Mouse (Mus musculus) kidney, embryonic 14.5 days (tissue): Measurements from ENCODE around the gene Fcrl1. TPM values are rescaled to one million over a fixed set of nuclear protein-coding genes. Genes with fewer than 3 reads are reported as not detected.
"Not testable (repeated sequence)": the region's sequence is repeated elsewhere in the genome, so short reads cannot be mapped to it uniquely, and the experiment has no call there.

Experiments
- ATAC-seq: fragments of 200-750 bp; cut with Nextera tagmentation; 2 replicates; pipeline ENCODE4 v1.8.0; 2017; ENCODE audit warnings: moderate number of reproducible peaks, mild to moderate bottlenecking, moderate TSS enrichment, moderate library complexity; ENCODE audit not compliant: low FRiP score, low TSS enrichment
- H3K27ac ChIP-seq: fragments of 300-500 bp; sonication (generic); 2 replicates; pipeline ENCODE4 v1.5.1; 2014; ENCODE audit warnings: low read depth, mild to moderate bottlenecking, low read length, moderate library complexity, mixed read lengths
- H3K27me3 ChIP-seq: fragments of 300-500 bp; sonication (generic); 2 replicates; pipeline ENCODE4 v1.6.1; 2014; ENCODE audit warnings: mild to moderate bottlenecking, low read length; ENCODE audit not compliant: control insufficient read depth, insufficient read depth
- H3K36me3 ChIP-seq: fragments of 300-500 bp; sonication (generic); 2 replicates; pipeline ENCODE4 v1.6.1; 2014; ENCODE audit warnings: low read length, mixed read lengths; ENCODE audit not compliant: control insufficient read depth, insufficient read depth
- H3K4me1 ChIP-seq: fragments of 300-500 bp; sonication (generic); 2 replicates; pipeline ENCODE4 v1.6.1; 2014; ENCODE audit warnings: low read length, mixed read lengths; ENCODE audit not compliant: control insufficient read depth, insufficient read depth
- H3K4me2 ChIP-seq: fragments of 300-500 bp; sonication (generic); replicated peaks from 2 replicates; pipeline ENCODE4 v1.6.1; 2014; ENCODE audit warnings: low read depth, mild to moderate bottlenecking, low read length
- H3K4me3 ChIP-seq: fragments of 300-500 bp; sonication (generic); 2 replicates; pipeline ENCODE4 v1.5.1; 2014; ENCODE audit warnings: mild to moderate bottlenecking, low read length
- H3K9ac ChIP-seq: fragments of 300-500 bp; sonication (generic); 2 replicates; pipeline ENCODE4 v1.6.1; 2014; ENCODE audit warnings: low read depth, mild to moderate bottlenecking, low read length, moderate library complexity
- H3K9me3 ChIP-seq: fragments of 300-500 bp; sonication (generic); 2 replicates; pipeline ENCODE4 v1.6.1; 2016; ENCODE audit warnings: low read length; ENCODE audit not compliant: control insufficient read depth
- WGBS: fragments of 180-500 bp; shearing (Covaris S2); extraction: QIAGEN DNeasy Blood & Tissue Kit; methylation state at CpG from one replicate; pipeline ENCODE4 v1.1.7; 2014; 5-methylcytosine and 5-hydroxymethylcytosine counted together
- polyA plus RNA-seq: library from polyadenylated mRNA; unstranded; fragments of >200 nt; fragmentation: Nextera tagmentation; extraction: Ambion mirVana; gene quantifications from 2 replicates; pipeline ENCODE4 v1.2.1, GENCODE M21; 2014

The Fcrl1 gene
- polyA plus RNA-seq, result 0.20 and 0.54 TPM in 2 replicates

DNA sequence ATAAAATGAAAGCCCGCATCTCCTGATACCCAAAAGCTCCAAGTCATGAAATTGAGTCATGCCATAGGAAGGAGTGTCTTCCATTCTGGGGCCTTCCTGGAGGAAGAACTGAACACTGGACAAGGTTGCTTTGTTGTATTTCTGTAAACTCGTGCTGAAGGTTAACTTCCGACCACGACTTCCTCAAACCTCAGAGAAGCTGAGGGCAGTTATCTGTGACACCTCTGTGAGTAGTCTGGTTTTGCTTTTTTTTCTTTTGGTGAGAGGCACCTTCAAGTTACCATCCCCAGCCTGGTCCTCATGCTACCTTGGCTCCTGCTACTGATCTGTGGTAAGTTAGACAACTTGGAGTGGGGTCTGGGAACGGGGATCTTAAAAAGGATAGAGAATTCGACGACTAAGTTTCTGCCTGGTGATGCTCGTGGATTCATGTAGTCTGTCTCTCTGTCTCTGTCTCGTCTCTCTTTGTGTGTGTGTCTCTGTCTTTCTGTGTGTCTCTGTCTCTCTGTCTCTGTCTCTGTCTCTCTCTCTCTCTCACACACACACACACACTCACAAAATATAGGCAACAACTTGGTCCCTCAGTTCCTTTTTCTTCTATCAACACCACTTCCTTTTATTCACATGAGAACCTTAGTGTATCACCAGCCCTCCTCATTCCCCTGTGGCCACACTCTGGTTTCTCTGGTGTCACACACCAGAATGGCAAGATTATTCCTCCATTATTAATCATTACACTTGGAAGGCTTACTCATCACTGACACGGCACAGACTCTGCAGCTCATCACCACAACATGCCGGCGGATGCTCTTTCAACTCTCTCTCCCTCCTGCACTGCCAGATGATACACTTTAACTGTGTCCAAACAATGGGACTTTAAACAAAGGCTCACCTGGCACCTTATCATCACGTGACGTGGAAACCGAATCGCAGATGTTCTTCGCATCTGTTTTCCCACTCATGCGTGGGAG, at the start of gene Fcrl1:
Gene Fcrl1, plus strand, starts transcription at position 193 of the 971 bp plus-strand sequence.
- no peak within 1 kb of the TSS for H3K27ac ChIP-seq
- H3K4me2 ChIP-seq, result no peak within 1 kb of the TSS
- no peak within 1 kb of the TSS for H3K4me3 ChIP-seq
- no peaks in the 10 kb centered on the region for H3K36me3 ChIP-seq
- ATAC-seq, result no peak
- no peaks in the 10 kb centered on the region for H3K27me3 ChIP-seq
- no peak within 1 kb of the TSS for H3K9ac ChIP-seq
- H3K4me1 ChIP-seq, result no peaks in the 10 kb centered on the region
- no peaks in the 10 kb centered on the region for H3K9me3 ChIP-seq
- WGBS, result 86% methylated on average over 18 of the region's 18 CpGs

DNA sequence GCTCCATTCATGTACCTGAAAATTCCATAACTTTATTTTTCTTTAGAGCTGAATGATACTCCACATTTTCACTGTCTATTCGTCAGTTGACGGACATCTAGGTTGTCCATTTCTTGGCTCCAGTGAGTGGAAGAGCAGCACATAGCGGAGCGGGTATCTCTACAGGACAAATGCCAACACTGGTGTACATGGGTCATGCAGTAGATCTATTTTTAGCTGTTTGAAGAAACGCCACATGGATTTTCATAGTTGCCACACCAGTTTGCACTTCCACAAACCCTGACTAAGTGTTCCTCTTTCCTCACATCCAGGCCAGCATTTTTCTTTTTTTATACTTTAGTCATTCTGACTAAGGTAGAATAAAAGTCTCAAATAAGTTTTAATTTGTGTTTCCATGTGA, 38.3 kb upstream of the Fcrl1 start:
- Histone ChIP-seq H3K27ac (no peak overlapping the region), H3K4me2 (no peak overlapping the region), H3K9me3 (no peaks in the 10 kb centered on the region), H3K4me1 (no peaks in the 10 kb centered on the region), H3K4me3 (no peak overlapping the region), H3K36me3 (no peaks in the 10 kb centered on the region), H3K27me3 (no peaks in the 10 kb centered on the region), H3K9ac (no peak overlapping the region)
- ATAC-seq, result no peak
- WGBS, result 91% methylated on average over 5 of the region's 5 CpGs

DNA sequence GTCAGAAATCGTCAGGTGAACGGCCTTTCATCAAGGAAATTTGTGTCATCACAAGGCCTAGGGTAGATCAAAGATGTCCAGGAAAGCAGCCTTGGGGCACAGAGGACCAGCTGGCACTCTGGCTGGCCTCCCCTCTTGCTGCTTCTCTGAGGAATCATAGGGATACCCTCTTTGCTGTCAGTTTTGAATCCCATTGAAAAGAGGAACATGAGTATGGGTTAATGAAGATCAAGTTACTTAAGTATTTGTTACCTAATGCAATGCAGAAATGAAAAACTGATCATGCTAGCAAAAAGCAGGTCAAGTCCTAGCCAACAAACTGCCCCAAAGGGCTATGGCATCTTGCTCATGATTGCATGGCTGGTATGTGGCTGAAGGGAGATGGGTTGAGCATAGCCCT, 25.2 kb upstream of the Fcrl1 start:
- H3K36me3 ChIP-seq, H3K4me1 ChIP-seq, H3K9me3 ChIP-seq, ATAC-seq, H3K27me3 ChIP-seq, H3K9ac ChIP-seq, H3K4me2 ChIP-seq, H3K27ac ChIP-seq, H3K4me3 ChIP-seq: not testable (repeated sequence)
- 77% methylated on average over 2 of the region's 2 CpGs for WGBS

DNA sequence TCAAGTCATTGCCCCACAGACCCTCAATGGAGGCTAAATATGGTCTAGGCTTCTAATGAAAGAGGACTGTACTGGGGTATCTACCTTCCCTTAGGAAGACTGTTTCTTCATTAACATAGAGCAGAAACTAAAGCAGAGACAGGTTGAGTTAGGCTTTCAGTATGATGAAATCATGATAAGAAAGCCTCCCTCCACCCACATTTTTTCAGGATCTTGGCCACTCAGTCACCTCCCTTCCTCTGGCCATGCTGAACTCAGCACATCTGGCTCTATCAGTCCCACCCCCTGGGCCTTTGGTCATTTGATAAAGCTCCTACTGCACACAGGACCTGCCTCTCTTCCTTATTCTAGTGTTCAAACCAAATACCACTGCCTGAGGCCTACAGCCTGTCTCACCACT, 18.6 kb upstream of the Fcrl1 start, which contains the start of gene Cd5l:
Gene Cd5l, plus strand, starts transcription at position 301 of the 400 bp plus-strand sequence.
- ATAC-seq, result no peak
- Histone ChIP-seq H3K4me2 (no peak within 1 kb of the TSS), H3K4me1 (no peaks in the 10 kb centered on the region), H3K9me3 (no peaks in the 10 kb centered on the region), H3K27ac (no peak within 1 kb of the TSS), H3K36me3 (no peaks in the 10 kb centered on the region), H3K27me3 (no peaks in the 10 kb centered on the region), H3K4me3 (no peak within 1 kb of the TSS), H3K9ac (no peak within 1 kb of the TSS)

DNA sequence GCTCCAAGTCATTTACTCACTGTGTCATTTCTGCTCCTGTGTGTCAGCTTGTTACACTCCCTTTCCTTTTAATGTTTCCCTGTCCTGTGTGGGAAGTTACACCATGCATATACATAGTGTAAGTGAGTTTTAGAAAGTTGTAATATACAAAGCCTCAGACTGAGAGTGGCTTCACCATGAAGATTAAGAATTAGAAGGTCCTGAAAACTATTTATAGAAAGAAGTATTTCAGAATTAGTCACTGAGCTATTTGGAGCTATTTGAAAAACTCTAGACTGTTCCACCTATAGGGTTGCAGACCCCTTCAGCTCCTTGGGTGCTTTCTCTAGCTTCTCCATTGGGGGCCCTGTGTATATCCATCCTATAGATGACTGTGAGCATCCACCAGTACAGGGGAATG, 17.0 kb upstream of the Fcrl1 start:
- Histone ChIP-seq H3K27me3 (no peaks in the 10 kb centered on the region), H3K9me3 (no peaks in the 10 kb centered on the region), H3K4me3 (no peak overlapping the region), H3K36me3 (no peaks in the 10 kb centered on the region), H3K4me1 (no peaks in the 10 kb centered on the region), H3K27ac (no peak overlapping the region), H3K9ac (no peak overlapping the region), H3K4me2 (no peak overlapping the region)
- ATAC-seq, result no peak

DNA sequence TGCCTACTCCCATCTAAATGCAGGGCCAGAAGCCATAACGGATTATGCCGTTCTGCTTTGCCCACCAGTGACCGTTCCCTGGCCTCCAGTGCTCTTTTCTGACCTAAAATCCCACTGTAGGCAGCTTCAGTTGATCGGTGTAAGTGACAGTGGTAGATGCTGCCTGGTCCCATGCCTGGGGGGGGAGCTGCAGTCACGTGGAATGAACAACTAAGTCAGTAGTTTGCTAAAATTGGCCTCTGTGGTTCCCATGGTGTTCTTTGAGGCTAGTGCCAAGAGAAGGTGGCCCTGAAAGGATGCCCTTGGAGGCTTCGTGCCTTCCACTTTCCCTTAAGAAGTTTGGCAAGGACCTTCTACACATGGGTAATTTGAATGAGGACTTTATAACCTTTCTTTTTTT, 15.7 kb upstream of the Fcrl1 start:
- Histone ChIP-seq H3K4me3 (no peak overlapping the region), H3K4me1 (no peaks in the 10 kb centered on the region), H3K27ac (no peak overlapping the region), H3K9me3 (no peaks in the 10 kb centered on the region), H3K36me3 (no peaks in the 10 kb centered on the region), H3K27me3 (no peaks in the 10 kb centered on the region), H3K4me2 (no peak overlapping the region), H3K9ac (no peak overlapping the region)
- ATAC-seq, result no peak
- WGBS, result 89% methylated on average over 6 of the region's 6 CpGs

DNA sequence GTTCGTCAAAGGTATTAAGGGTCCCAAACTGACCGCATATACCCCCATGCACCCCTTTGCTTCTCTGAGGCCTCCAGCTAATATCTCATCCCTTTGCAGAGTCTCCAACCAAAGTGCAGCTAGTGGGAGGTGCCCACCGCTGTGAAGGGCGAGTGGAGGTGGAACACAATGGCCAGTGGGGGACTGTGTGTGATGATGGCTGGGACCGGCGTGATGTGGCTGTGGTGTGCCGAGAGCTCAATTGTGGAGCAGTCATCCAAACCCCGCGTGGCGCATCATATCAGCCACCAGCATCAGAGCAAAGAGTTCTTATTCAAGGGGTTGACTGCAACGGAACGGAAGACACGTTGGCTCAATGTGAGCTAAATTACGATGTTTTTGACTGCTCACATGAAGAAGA, 10.5 kb upstream of the Fcrl1 start:
- Histone ChIP-seq H3K36me3 (no peaks in the 10 kb centered on the region), H3K4me3 (no peak overlapping the region), H3K27me3 (no peaks in the 10 kb centered on the region), H3K9me3 (no peaks in the 10 kb centered on the region), H3K4me2 (no peak overlapping the region), H3K27ac (no peak overlapping the region), H3K4me1 (no peaks in the 10 kb centered on the region), H3K9ac (no peak overlapping the region)
- no peak for ATAC-seq
- 89% methylated on average over 14 of the region's 14 CpGs for WGBS

DNA sequence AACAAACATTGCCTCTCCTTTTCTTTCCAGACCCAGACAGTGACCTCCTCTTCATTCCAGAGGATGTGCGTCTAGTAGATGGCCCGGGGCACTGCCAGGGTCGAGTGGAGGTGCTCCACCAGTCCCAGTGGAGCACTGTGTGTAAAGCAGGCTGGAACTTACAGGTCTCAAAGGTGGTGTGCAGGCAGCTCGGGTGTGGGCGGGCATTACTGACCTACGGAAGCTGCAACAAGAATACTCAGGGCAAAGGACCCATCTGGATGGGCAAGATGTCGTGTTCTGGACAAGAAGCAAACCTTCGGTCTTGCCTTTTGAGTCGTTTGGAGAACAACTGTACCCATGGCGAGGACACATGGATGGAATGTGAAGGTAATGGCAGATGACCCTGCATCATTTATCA, 8.7 kb upstream of the Fcrl1 start:
- Histone ChIP-seq H3K4me3 (no peak overlapping the region), H3K9me3 (no peaks in the 10 kb centered on the region), H3K27me3 (no peaks in the 10 kb centered on the region), H3K27ac (no peak overlapping the region), H3K4me2 (no peak overlapping the region), H3K36me3 (no peaks in the 10 kb centered on the region), H3K4me1 (no peaks in the 10 kb centered on the region), H3K9ac (no peak overlapping the region)
- ATAC-seq, result no peak
- WGBS, result 79% methylated on average over 10 of the region's 10 CpGs

DNA sequence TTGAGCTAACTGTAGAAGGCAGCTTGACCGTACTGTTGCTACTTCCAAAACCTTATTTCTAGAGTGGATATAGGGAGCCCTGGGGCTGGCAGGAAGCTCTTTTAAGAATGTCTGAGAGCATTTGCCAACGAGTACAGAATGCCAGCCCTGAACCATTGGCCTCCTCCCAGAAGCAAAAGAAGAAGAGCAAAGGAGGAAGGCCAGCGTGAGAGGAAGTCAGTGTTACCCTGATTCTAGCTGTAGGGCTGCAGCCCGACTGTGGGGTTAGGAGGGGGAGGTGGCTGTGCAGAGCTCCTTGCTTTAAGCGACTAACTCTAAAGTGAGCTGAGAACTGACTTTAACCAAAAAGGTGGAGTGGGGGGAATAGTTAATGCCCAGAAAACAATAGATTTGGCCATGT, 7.0 kb upstream of the Fcrl1 start:
- WGBS, result 75% methylated on average over 5 of the region's 5 CpGs
- no peak overlapping the region for H3K9ac ChIP-seq
- no peaks in the 10 kb centered on the region for H3K4me1 ChIP-seq
- H3K9me3 ChIP-seq, result no peaks in the 10 kb centered on the region
- ATAC-seq, result no peak
- no peaks in the 10 kb centered on the region for H3K36me3 ChIP-seq
- H3K4me3 ChIP-seq, result no peak overlapping the region
- no peak overlapping the region for H3K27ac ChIP-seq
- no peaks in the 10 kb centered on the region for H3K27me3 ChIP-seq
- no peak overlapping the region for H3K4me2 ChIP-seq
